Mouse (Mus musculus): ENCODE measurements around the gene P2ry6.
A peak's percentile ranks its signal among the peaks of the same experiment; 100 is the strongest.

P2ry6 gene

DNA sequence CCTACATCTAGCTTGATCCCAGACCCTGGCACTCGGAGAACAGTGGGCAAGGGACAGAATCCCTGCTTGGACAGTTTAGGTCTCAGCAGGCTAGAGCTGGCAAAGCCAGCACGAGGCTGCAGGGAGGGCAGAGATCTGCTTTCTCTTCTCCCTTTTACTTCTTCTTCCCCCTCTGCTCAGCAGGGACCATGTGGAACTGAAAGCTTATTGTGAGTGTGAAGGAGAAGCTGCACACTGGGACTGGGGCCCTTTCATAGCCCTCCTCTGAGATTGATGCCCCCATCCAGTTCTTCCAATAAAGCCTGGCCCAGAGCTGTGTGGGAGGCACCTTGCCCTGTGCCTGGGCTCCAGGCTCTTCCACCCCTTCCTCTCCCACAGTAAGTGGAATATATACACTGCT is 30.1 kb downstream of the P2ry6 start:
- DNase-seq (ENCODE audit: extremely low read depth, low read depth, low spot score), result no peak

DNA sequence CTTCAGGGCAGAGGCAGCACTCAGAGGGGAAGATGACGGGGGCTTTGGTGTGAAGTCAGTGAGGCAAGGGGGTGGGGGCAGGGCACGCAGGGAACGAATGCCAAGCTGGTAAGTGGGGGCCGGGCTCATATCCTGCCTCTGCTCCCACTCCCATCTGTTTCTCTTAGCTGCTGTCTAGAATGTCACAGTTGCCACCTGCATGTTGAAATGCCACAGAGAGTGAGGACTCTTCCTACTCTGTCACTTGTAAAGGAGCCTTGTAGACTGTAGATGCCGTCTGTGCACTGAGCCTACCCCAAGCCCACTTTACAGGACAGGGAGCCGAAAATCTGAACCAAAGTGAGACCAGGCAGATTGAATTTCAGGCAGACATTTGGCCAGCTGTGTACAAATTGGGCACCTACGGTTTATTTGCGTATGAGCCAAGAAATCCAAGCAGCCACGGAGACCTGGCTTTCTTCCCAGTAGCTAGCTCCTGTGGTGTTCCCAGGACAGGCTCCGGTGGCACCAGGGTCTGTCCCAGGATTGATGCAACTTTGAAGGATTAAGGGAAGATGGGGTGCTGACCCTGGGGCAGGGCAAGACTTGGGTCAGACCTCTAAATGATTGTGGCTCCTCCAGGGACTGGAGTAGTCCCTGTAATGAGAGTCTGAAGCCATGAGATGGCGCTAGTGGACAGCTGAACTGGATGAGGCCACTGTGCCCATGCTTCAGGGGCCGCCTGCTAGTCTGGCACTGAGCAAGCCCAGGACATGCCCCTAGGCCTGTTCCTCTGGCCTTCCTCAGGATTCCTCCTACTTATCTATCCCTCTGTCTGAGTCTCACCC is 31.4 kb downstream of the P2ry6 start:
- DNase-seq (ENCODE audit: extremely low read depth, low read depth, low spot score), result no peak

DNA sequence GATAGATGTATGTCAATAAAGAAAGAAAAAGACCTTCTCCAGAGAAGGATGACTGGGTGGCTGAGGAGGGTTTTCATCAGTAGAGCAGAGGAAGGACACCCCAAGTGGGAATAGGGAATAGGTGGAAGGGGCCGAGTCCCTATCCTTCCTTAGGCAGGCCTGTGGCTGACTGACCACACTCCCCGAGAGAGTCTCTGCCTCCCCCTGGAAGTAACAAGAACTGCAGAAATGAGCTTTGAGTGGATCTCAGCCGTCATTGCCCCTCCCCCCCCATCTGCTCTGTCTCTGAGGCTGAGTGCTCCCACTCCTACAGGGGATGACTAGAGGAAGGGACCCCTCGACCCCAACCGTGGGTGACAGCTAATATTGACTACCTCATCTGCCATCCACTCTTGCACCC is 33.3 kb downstream of the P2ry6 start:
- no peak for DNase-seq (ENCODE audit: extremely low read depth, low read depth, low spot score)

- DNase-seq (ENCODE audit: extremely low read depth, low read depth, low spot score), result peak; percentile 16
Observed at GRCm38 (mm10) chr7:100938106-100938505, 36.3 kb downstream of the P2ry6 start.

- no peak for DNase-seq (ENCODE audit: extremely low read depth, low read depth, low spot score)
Observed at GRCm38 (mm10) chr7:100937481-100937880, 37.0 kb downstream of the P2ry6 start.

DNA sequence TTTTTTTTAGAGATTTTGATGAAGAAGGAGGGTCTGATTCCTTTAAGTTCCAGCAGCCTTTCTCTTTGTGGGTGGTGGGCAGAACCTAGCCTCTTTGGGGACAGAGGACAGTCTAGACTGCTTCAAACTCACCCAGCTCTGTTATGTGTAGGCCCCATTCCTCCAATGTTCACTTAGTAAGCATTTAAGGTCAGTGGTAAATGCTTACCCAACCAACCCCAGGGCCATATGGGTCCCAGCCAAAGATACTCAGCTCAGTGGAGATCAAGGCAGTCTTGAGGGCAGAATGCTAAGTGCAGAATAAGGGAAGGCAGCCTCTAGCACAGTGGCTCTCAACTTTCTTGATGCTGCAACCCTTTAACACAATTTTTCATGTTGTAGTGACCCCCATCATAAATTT is 40.9 kb downstream of the P2ry6 start:
- DNase-seq (ENCODE audit: extremely low read depth, low read depth, low spot score), result no peak

- DNase-seq (ENCODE audit: extremely low read depth, low read depth, low spot score), result peak; percentile 10
Observed at GRCm38 (mm10) chr7:100932481-100933007, 41.9 kb downstream of the P2ry6 start.

- DNase-seq (ENCODE audit: extremely low read depth, low read depth, low spot score), result no peak
Observed at GRCm38 (mm10) chr7:100931926-100932480, 42.4 kb downstream of the P2ry6 start, which contains the start of gene Arhgef17. Gene Arhgef17, minus strand, starts transcription at chr7:100932107.

DNA sequence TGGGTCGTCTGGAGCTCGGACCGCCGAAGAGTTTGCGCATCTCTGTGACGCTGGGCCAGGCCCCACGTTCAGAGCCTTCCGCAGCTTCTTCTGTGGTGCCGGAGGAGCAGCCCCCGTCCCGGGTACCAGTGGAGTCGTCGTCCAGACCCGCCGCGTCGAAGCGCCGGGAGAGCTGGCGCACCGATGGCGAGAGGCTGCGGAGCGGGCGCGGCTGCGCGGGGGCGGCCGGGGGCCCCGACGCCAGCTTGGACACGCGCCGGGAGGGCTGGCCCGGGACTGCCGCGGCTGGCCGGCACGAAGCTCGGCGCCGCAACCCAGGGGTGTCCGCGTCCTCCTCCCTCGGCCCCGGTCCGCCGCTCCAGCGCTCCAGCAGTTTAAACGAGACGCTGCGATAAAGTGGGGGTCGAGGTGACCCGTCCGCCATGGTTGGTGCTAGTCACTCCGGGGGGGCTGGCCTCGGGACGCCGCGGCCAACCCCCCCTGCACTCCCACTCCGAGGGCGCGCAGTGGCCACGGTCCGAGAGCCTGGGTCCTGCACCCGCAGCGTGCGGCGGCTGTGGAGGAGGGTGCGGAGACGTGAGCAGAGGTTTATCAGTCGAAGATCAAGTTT is 43.0 kb downstream of the P2ry6 start:
- DNase-seq (ENCODE audit: extremely low read depth, low read depth, low spot score), result no peak

- DNase-seq (ENCODE audit: extremely low read depth, low read depth, low spot score), result no peak
Observed at GRCm38 (mm10) chr7:100930619-100931315, 43.7 kb downstream of the P2ry6 start.

DNA sequence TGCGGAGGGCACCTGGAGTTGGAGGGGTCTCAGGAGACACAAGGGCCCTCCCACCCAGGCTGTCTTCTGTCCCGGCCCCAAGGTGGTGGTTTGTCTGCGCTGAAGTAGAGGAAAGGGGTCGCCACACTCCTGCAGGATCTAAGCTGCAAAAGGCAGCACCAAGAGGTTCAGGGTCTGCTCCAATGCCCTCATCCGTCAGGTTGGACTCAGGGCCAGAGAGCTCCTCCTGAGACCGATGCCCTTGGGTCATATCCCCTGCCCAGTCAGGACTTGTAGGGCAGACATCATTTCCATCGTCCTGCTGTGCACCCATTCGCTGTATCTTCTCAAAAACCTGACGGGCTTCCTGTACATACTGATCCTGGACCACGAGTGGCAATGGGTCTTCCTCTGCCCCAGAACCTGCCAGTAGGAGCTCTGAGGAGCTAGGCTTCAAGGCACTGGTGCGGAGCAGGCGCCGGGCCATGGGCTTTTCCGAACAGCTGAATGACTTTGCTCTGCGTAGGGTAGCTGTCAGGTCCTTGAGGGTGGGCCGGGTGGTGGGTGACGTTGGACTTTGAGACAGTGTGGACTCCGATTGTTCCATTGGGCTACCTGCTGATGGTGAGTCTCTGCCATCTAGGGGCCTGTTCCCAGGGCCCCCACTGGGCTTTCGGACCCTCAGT is 44.7 kb downstream of the P2ry6 start:
- DNase-seq (ENCODE audit: extremely low read depth, low read depth, low spot score), result no peak

DNA sequence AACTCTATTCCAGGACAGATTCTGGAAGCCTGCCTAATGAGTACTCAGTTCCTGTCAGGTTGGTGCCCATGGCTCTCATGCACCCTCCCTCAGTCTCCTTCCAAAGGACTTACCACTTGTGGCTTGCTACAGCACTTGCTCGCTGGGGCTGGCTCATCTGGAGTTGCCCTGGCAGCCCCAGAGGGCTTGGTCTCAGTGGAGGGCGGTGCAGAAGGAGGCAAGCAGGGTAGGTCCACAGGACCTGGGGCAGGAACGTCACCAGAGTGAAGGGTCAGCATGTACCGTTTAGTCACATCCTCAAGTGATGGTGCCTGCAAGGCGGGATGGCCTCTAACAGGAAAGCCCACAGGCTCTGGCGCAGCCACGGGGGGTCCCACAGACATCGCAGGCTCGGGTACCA is 46.0 kb downstream of the P2ry6 start:
- DNase-seq (ENCODE audit: extremely low read depth, low read depth, low spot score), result no peak

GRCm38 (mm10) chr7:100927287-100928000 is 47.0 kb downstream of the P2ry6 start:
- no peak for DNase-seq (ENCODE audit: extremely low read depth, low read depth, low spot score)

DNA sequence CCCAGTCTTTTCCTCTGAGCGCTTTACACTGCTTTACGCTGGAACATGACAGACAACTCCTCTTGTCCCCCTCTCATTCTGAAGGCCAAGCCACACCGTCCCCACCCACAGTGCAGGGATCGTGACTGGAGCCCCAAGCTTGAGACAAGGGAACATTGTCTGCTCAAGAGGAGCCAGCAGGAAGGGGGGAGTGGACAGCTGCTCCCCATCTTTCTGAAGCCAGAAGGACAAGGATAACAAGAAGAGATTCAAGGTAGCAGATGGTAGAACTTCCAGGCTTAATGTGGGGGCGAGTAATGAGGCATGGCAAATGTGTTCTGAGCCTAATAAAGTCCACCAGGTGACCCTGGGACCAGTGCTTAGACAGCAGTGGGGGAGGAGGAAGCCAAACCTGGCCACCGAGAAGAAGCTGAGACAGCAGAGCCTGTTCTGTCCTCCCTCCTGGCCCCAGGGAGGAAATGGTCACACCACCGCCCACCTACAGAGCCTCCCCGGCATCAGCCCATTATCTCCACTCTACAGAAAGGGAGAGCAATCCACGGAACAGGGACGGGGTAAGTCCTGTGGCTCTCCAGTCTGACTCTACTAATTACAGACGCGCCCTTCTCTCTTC is 48.0 kb downstream of the P2ry6 start:
- DNase-seq (ENCODE audit: extremely low read depth, low read depth, low spot score), result no peak

DNA sequence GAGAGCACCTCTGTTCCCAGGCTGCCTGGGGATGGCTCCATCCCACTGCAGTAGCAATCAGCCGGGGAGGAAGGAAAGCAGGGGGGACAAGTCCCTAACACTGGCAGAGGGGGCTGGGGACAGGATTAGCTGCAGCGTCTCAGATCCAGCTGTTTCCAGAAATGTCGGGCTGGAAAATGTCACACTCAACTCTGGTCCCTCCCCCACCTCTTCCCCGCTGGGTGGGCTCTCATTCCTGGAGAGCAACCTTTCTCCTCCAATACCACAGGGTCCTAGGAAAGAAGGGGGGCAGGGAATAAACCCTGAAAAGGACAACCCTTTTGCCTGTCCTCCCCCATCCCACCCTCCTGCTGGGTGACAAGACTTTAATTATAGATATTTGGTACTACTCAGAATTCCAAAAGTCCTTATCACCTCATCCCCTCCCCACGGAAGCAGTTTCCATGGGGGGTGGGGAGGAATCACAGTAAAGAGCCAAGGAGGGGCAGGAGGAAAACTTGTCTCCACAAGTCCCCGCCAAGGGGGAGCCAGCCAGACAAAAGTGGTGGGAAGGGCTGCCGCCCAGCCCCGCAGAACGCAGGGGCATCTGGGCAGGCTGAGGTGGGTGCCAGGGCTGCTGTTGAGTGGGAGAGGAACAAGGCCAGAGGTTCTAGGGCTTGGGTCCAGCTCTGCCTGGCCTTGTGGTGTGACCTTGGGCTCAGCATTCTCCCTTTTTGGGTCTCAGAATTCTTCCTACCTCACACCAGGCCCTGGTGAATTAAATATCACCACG is 49.6 kb downstream of the P2ry6 start:
- no peak for DNase-seq (ENCODE audit: extremely low read depth, low read depth, low spot score)

DNA sequence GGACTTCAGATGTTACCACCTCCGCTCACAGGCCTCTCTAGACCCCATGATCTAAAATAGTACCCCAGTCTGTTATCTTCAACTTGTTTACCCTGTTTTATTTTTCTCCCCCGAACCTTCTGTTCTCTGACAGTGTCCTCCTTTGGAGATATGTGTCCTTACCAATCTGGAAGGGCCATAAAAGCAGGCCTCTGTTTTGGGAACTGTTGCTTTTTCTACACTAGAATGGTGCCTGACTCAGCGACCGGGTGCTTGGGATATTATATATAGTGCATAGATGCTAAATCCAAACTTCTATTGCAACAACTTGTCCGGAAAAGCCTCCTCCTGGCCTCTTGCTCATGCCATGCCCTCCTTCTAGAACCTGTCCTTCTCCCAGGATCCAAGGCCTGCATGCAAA is 50.2 kb downstream of the P2ry6 start:
- no peak for DNase-seq (ENCODE audit: extremely low read depth, low read depth, low spot score)

GRCm38 (mm10) chr7:100922907-100923306 is 51.5 kb downstream of the P2ry6 start:
- no peak for DNase-seq (ENCODE audit: extremely low read depth, low read depth, low spot score)

DNA sequence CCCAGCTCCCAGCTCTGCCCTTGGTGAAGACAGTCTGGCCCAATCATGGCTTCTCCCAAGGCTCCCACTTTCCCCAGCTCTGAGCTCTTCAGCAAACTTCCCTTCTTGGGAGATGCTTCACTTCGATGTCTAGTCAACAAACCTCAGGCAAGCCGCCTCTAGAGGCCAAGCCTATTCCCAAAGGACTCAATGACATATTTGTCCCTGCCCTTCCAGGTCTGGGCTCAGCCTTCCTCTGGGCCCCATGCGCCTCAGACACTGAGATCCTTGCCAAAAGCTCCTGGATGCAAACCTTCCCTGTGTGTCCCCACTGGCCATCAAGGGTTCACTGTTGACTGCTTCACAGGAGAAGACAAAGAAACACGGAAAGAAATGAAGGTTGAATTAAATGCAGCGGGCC is 53.2 kb downstream of the P2ry6 start:
- no peak for DNase-seq (ENCODE audit: extremely low read depth, low read depth, low spot score)

DNA sequence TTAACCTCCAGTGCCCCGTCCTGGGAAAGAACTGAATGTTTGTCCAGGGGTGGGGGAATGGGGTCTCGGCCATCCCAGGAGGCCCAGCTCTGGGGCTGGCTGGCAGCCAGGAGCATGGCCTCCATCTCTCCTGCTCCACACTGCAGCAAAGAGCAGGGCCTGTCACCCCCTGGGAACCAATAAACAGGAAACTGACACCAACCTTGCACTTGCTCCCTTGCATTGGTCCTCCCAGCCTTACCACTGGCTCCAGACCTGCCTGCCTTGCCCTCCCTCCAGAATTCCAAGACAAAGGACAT is 54.7 kb downstream of the P2ry6 start:
- DNase-seq (ENCODE audit: extremely low read depth, low read depth, low spot score), result no peak

Measured in fat pad, adult 2 months (tissue).